Mouse (Mus musculus) megakaryocyte, embryonic 14.5 days (primary cell): Measurements from ENCODE around the gene Rpl35a.

Experiments used
- FLI1 ChIP-seq: IDR thresholded peaks from 2 replicates; pipeline ENCODE4 v1.6.1; 2012; ENCODE audit warnings: low read length, inconsistent platforms, mixed read lengths
- GATA1 ChIP-seq: IDR thresholded peaks from 3 replicates; pipeline ENCODE4 v1.6.1; 2012; ENCODE audit warnings: mixed read lengths, low read length, inconsistent platforms, borderline replicate concordance

DNA sequence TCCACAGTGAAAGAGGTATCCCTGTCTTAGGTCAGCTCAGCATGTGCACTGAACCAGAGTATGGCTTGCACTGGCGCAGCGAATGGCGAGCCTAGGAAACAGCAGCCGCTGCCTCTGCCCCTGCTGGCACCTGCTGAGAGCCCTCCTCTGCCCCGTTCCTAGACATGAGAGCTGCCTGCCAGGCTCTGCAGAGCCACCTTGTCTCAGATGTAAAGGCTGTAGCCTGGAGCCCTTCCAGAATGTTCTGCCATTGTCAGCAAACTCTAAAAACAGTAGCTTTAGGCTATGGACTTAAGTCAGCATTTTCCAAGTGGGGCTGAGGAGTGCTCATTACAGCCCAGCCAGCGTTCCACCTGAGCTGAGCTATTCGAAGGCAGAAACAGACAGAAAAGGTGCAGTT, 48.8 kb upstream of the Rpl35a start:
- no peak for TF ChIP-seq GATA1
- TF ChIP-seq FLI1: no peak
